Mouse (Mus musculus): ENCODE measurements around the gene Gm20696. TPM values are rescaled to one million over a fixed set of nuclear protein-coding genes. Genes with fewer than 3 reads are reported as not detected.

The Gm20696 gene
- polyA plus RNA-seq, 1 experiment from 2014 or later = 5.3 TPM

GRCm38 (mm10) chr6:99301923-99302322 lies 364.7 kb downstream of the Gm20696 start:
- Histone ChIP-seq H3K4me1 (replicated peaks; ENCODE audit: control insufficient read depth, insufficient read depth, low read length) (no peaks in the 10 kb centered on the region), H3K4me3 (ENCODE audit: low read depth, low read length) (no peak overlapping the region), H3K36me3 (ENCODE audit: control insufficient read depth, insufficient read depth, low read length) (no peaks in the 10 kb centered on the region), H3K27me3 (ENCODE audit: control insufficient read depth, insufficient read depth, low read length) (no peaks in the 10 kb centered on the region), H3K9ac (ENCODE audit: low read length) (no peak overlapping the region), H3K9me3 (ENCODE audit: control insufficient read depth, low read length) (no peaks in the 10 kb centered on the region), H3K27ac (ENCODE audit: low read depth, low read length) (no peak overlapping the region), H3K4me2 (ENCODE audit: low read depth, low read length, severe bottlenecking) (no peak overlapping the region)
- DNase-seq (ENCODE audit: low spot score) = no peak
- WGBS = 87% methylated on average over 8 of the region's 8 CpGs
- ATAC-seq (replicated peaks; ENCODE audit: low FRiP score) = no peak

GRCm38 (mm10) chr6:99300235-99300634 lies 366.4 kb downstream of the Gm20696 start:
- 94% methylated on average over 6 of the region's 6 CpGs for WGBS
- H3K27ac ChIP-seq (ENCODE audit: low read depth, low read length) = no peak overlapping the region
- no peak for ATAC-seq (replicated peaks; ENCODE audit: low FRiP score)
- no peaks in the 10 kb centered on the region for H3K27me3 ChIP-seq (ENCODE audit: control insufficient read depth, insufficient read depth, low read length)
- no peak overlapping the region for H3K9ac ChIP-seq (ENCODE audit: low read length)
- H3K4me2 ChIP-seq (ENCODE audit: low read depth, low read length, severe bottlenecking) = no peak overlapping the region
- H3K36me3 ChIP-seq (ENCODE audit: control insufficient read depth, insufficient read depth, low read length) = no peaks in the 10 kb centered on the region
- H3K9me3 ChIP-seq (ENCODE audit: control insufficient read depth, low read length) = no peaks in the 10 kb centered on the region
- no peak overlapping the region for H3K4me3 ChIP-seq (ENCODE audit: low read depth, low read length)
- no peak for DNase-seq (ENCODE audit: low spot score)
- no peaks in the 10 kb centered on the region for H3K4me1 ChIP-seq (replicated peaks; ENCODE audit: control insufficient read depth, insufficient read depth, low read length)

- Histone ChIP-seq H3K4me2 (ENCODE audit: low read depth, low read length, severe bottlenecking) (no peak overlapping the region), H3K27me3 (ENCODE audit: control insufficient read depth, insufficient read depth, low read length) (no peaks in the 10 kb centered on the region), H3K9me3 (ENCODE audit: control insufficient read depth, low read length) (no peaks in the 10 kb centered on the region), H3K36me3 (ENCODE audit: control insufficient read depth, insufficient read depth, low read length) (no peaks in the 10 kb centered on the region), H3K27ac (ENCODE audit: low read depth, low read length) (no peak overlapping the region), H3K9ac (ENCODE audit: low read length) (no peak overlapping the region), H3K4me1 (replicated peaks; ENCODE audit: control insufficient read depth, insufficient read depth, low read length) (no peaks in the 10 kb centered on the region), H3K4me3 (ENCODE audit: low read depth, low read length) (no peak overlapping the region)
- no peak for DNase-seq (ENCODE audit: low spot score)
- ATAC-seq (replicated peaks; ENCODE audit: low FRiP score) = no peak
- 78% methylated on average over 14 of the region's 14 CpGs for WGBS
Measured at GRCm38 (mm10) chr6:99299196-99299595, 367.4 kb downstream of the Gm20696 start.

- H3K4me3 ChIP-seq (ENCODE audit: low read depth, low read length) = no peak overlapping the region
- ATAC-seq (replicated peaks; ENCODE audit: low FRiP score) = no peak
- no peaks in the 10 kb centered on the region for H3K36me3 ChIP-seq (ENCODE audit: control insufficient read depth, insufficient read depth, low read length)
- no peak overlapping the region for H3K9ac ChIP-seq (ENCODE audit: low read length)
- no peaks in the 10 kb centered on the region for H3K9me3 ChIP-seq (ENCODE audit: control insufficient read depth, low read length)
- DNase-seq (ENCODE audit: low spot score) = no peak
- no peak overlapping the region for H3K4me2 ChIP-seq (ENCODE audit: low read depth, low read length, severe bottlenecking)
- no peaks in the 10 kb centered on the region for H3K4me1 ChIP-seq (replicated peaks; ENCODE audit: control insufficient read depth, insufficient read depth, low read length)
- no peaks in the 10 kb centered on the region for H3K27me3 ChIP-seq (ENCODE audit: control insufficient read depth, insufficient read depth, low read length)
- no peak overlapping the region for H3K27ac ChIP-seq (ENCODE audit: low read depth, low read length)
- WGBS = 94% methylated on average over 5 of the region's 5 CpGs
Measured at GRCm38 (mm10) chr6:99297535-99297934, 369.1 kb downstream of the Gm20696 start.

- 88% methylated on average over 8 of the region's 8 CpGs for WGBS
- Histone ChIP-seq H3K27ac (ENCODE audit: low read depth, low read length) (no peak overlapping the region), H3K9ac (ENCODE audit: low read length) (no peak overlapping the region), H3K4me1 (replicated peaks; ENCODE audit: control insufficient read depth, insufficient read depth, low read length) (no peaks in the 10 kb centered on the region), H3K36me3 (ENCODE audit: control insufficient read depth, insufficient read depth, low read length) (no peaks in the 10 kb centered on the region), H3K9me3 (ENCODE audit: control insufficient read depth, low read length) (no peaks in the 10 kb centered on the region), H3K27me3 (ENCODE audit: control insufficient read depth, insufficient read depth, low read length) (no peaks in the 10 kb centered on the region), H3K4me3 (ENCODE audit: low read depth, low read length) (no peak overlapping the region), H3K4me2 (ENCODE audit: low read depth, low read length, severe bottlenecking) (no peak overlapping the region)
- DNase-seq (ENCODE audit: low spot score) (no peak), ATAC-seq (replicated peaks; ENCODE audit: low FRiP score) (no peak)
Measured at GRCm38 (mm10) chr6:99295495-99295894, 371.1 kb downstream of the Gm20696 start.

GRCm38 (mm10) chr6:99289220-99289619 lies 377.4 kb downstream of the Gm20696 start:
- 78% methylated on average over 4 of the region's 4 CpGs for WGBS
- DNase-seq (ENCODE audit: low spot score) (no peak), ATAC-seq (replicated peaks; ENCODE audit: low FRiP score) (no peak)

GRCm38 (mm10) chr6:99285026-99285425 lies 381.6 kb downstream of the Gm20696 start:
- no peak for DNase-seq (ENCODE audit: low spot score)
- no peaks in the 10 kb centered on the region for H3K9me3 ChIP-seq (ENCODE audit: control insufficient read depth, low read length)
- no peak overlapping the region for H3K27ac ChIP-seq (ENCODE audit: low read depth, low read length)
- H3K9ac ChIP-seq (ENCODE audit: low read length) = no peak overlapping the region
- no peak overlapping the region for H3K4me2 ChIP-seq (ENCODE audit: low read depth, low read length, severe bottlenecking)
- no peaks in the 10 kb centered on the region; the same call in 1 of the 2 replicates for H3K4me1 ChIP-seq (replicated peaks; ENCODE audit: control insufficient read depth, insufficient read depth, low read length)
- WGBS = 65% methylated on average over 3 of the region's 3 CpGs
- no peak for ATAC-seq (replicated peaks; ENCODE audit: low FRiP score)
- no peak overlapping the region for H3K4me3 ChIP-seq (ENCODE audit: low read depth, low read length)
- no peaks in the 10 kb centered on the region for H3K27me3 ChIP-seq (ENCODE audit: control insufficient read depth, insufficient read depth, low read length)
- no peaks in the 10 kb centered on the region for H3K36me3 ChIP-seq (ENCODE audit: control insufficient read depth, insufficient read depth, low read length)

More at GRCm38 (mm10) chr6:99289220-99289619, 377.4 kb downstream of the Gm20696 start:
- no peaks in the 10 kb centered on the region for H3K36me3 ChIP-seq (ENCODE audit: control insufficient read depth, insufficient read depth, low read length)
- no peak overlapping the region for H3K9ac ChIP-seq (ENCODE audit: low read length)
- H3K4me3 ChIP-seq (ENCODE audit: low read depth, low read length) = no peak overlapping the region
- no peaks in the 10 kb centered on the region for H3K9me3 ChIP-seq (ENCODE audit: control insufficient read depth, low read length)
- H3K4me1 ChIP-seq (replicated peaks; ENCODE audit: control insufficient read depth, insufficient read depth, low read length) = no peaks in the 10 kb centered on the region; the same call in 1 of the 2 replicates
- no peak overlapping the region for H3K27ac ChIP-seq (ENCODE audit: low read depth, low read length)
- H3K27me3 ChIP-seq (ENCODE audit: control insufficient read depth, insufficient read depth, low read length) = no peaks in the 10 kb centered on the region
- H3K4me2 ChIP-seq (ENCODE audit: low read depth, low read length, severe bottlenecking) = no peak overlapping the region

GRCm38 (mm10) chr6:99284019-99284418 lies 382.6 kb downstream of the Gm20696 start:
- Histone ChIP-seq H3K27me3 (ENCODE audit: control insufficient read depth, insufficient read depth, low read length) (no peaks in the 10 kb centered on the region), H3K4me2 (ENCODE audit: low read depth, low read length, severe bottlenecking) (no peak overlapping the region), H3K4me1 (replicated peaks; ENCODE audit: control insufficient read depth, insufficient read depth, low read length) (no peaks in the 10 kb centered on the region; the same call in 1 of the 2 replicates), H3K9me3 (ENCODE audit: control insufficient read depth, low read length) (no peaks in the 10 kb centered on the region), H3K9ac (ENCODE audit: low read length) (no peak overlapping the region), H3K27ac (ENCODE audit: low read depth, low read length) (no peak overlapping the region), H3K4me3 (ENCODE audit: low read depth, low read length) (no peak overlapping the region), H3K36me3 (ENCODE audit: control insufficient read depth, insufficient read depth, low read length) (no peaks in the 10 kb centered on the region)
- 85% methylated on average over 4 of the region's 4 CpGs for WGBS
- ATAC-seq (replicated peaks; ENCODE audit: low FRiP score) = no peak
- no peak for DNase-seq (ENCODE audit: low spot score)

- no peak overlapping the region for H3K9ac ChIP-seq (ENCODE audit: low read length)
- no peak for ATAC-seq (replicated peaks; ENCODE audit: low FRiP score)
- DNase-seq (ENCODE audit: low spot score) = no peak
- H3K4me2 ChIP-seq (ENCODE audit: low read depth, low read length, severe bottlenecking) = no peak overlapping the region
- no peaks in the 10 kb centered on the region for H3K9me3 ChIP-seq (ENCODE audit: control insufficient read depth, low read length)
- no peaks in the 10 kb centered on the region; the same call in 1 of the 2 replicates for H3K4me1 ChIP-seq (replicated peaks; ENCODE audit: control insufficient read depth, insufficient read depth, low read length)
- H3K4me3 ChIP-seq (ENCODE audit: low read depth, low read length) = no peak overlapping the region
- H3K27me3 ChIP-seq (ENCODE audit: control insufficient read depth, insufficient read depth, low read length) = no peaks in the 10 kb centered on the region
- WGBS = 75% methylated on average over 15 of the region's 15 CpGs
- no peaks in the 10 kb centered on the region for H3K36me3 ChIP-seq (ENCODE audit: control insufficient read depth, insufficient read depth, low read length)
- no peak overlapping the region for H3K27ac ChIP-seq (ENCODE audit: low read depth, low read length)
Measured at GRCm38 (mm10) chr6:99282866-99283657, 383.5 kb downstream of the Gm20696 start.

Measured in forebrain, embryonic 11.5 days (tissue).